Mouse (Mus musculus): ENCODE data around the gene Ksr1.

GRCm38 (mm10) chr11:79133051-79133450 is 13.2 kb downstream of the Ksr1 start:
- TF ChIP-seq POLR2A (IDR thresholded peaks at IDR 0.05; ENCODE audit: extremely low read depth, insufficient read depth, low read length): no peak
- TF ChIP-seq CTCF (IDR thresholded peaks at IDR 0.05; ENCODE audit: low read depth, low read length): no peak

Measured in liver, adult 2 months (tissue).